In the genomic region with DNA sequence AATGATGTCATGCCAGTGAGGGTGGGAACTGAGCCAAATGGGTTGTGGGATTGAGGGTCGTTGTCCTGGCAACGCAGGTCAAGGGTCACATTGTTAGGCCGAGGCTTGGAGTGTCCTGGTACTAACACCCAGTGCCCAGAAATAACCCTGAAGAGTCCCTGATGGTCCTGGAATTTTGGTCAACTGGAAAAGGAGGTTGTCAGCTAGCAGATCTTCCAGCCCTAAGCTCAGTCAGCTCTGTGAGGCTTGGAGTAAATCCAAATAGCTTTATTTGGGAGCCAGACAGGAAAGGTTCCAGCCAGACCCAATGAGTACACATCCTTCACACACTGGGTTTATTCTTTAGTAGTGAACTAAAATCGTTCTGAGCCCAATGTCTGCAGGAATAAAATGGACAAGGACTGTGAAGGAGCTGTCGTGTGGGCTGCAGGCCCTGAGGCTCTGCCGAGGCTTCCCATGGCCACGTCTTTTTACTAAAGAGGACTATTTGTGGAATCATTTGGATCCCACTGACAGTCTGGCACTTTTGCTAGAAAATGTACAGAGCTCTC, we compare ENCODE assay signal across 8 mouse cellular contexts.
DNase-seq lines count a peak whose midpoint lies in the region; ATAC-seq lines count a peak whose summit lies in the region.

No protein-coding gene starts in this region.

- H3K27ac ChIP-seq in heart, embryonic 12.5 days (ENCODE audit: poor library complexity, severe bottlenecking) = peak overlapping the region; percentile 73
- peak overlapping the region; percentile 42; the same call in 1 of the 2 replicates for H3K27ac ChIP-seq in kidney, embryonic 14.5 days (ENCODE audit: low read depth, low read length)

- no peaks in the 10 kb centered on the region for H3K27me3 ChIP-seq in heart, embryonic 12.5 days (replicated peaks)
- no peaks in the 10 kb centered on the region for H3K27me3 ChIP-seq in kidney, embryonic 14.5 days (ENCODE audit: control insufficient read depth, insufficient read depth, low read length)

- H3K4me2 ChIP-seq in heart, embryonic 12.5 days = 0 out of 2 replicates have a peak overlapping the region, but pooled peaks have one; percentile 6
- H3K4me2 ChIP-seq in kidney, embryonic 14.5 days (replicated peaks; ENCODE audit: low read depth, low read length) = no peak overlapping the region

- ATAC-seq in heart, embryonic 12.5 days (ENCODE audit: insufficient number of reproducible peaks, low FRiP score) = no peak
- no peak for ATAC-seq in kidney, embryonic 14.5 days (ENCODE audit: low FRiP score, low TSS enrichment)
- ATAC-seq in megakaryocyte-erythroid progenitor cell, adult 5-6 weeks (replicated peaks; ENCODE audit: low FRiP score, low TSS enrichment, poor library complexity, severe bottlenecking) = no peak

- no peaks in the 10 kb centered on the region for H3K36me3 ChIP-seq in heart, embryonic 12.5 days
- H3K36me3 ChIP-seq in kidney, embryonic 14.5 days (ENCODE audit: control insufficient read depth, insufficient read depth, low read length) = no peaks in the 10 kb centered on the region

- intact Hi-C loops in left cerebral cortex, postnatal 4 days (cut with DNase I) = no loop called here

- H3K4me1 ChIP-seq in heart, embryonic 12.5 days (replicated peaks) = peaks cover 37% of the 10 kb centered on the region
- H3K4me1 ChIP-seq in kidney, embryonic 14.5 days (ENCODE audit: control insufficient read depth, insufficient read depth, low read length) = peaks cover 12% of the 10 kb centered on the region; the same call in 1 of the 2 replicates

- no peaks in the 10 kb centered on the region for H3K9me3 ChIP-seq in heart, embryonic 12.5 days (replicated peaks)
- no peaks in the 10 kb centered on the region for H3K9me3 ChIP-seq in kidney, embryonic 14.5 days (ENCODE audit: control insufficient read depth, low read length)

- WGBS in heart, embryonic 12.5 days = 33% methylated on average over 7 of the region's 7 CpGs
- 69% methylated on average over 7 of the region's 7 CpGs for whole genome bisulfite sequencing in kidney, embryonic 14.5 days

- peak; percentile 25 for DNase-seq in MN1 (ENCODE audit: low spot score)
- peak; percentile 6 to 7 for DNase-seq in cerebellum, adult 18-20 months
- peak; percentile 56 for DNase-seq in left cerebral cortex, postnatal 4 days
- peak; percentile 40 for DNase-seq in retina, postnatal 1 day
- DNase-seq in spleen, postnatal 4 days (ENCODE audit: low spot score in 2 of 2) = no peak

- no peak overlapping the region for H3K9ac ChIP-seq in heart, embryonic 12.5 days
- no peak overlapping the region for H3K9ac ChIP-seq in kidney, embryonic 14.5 days (ENCODE audit: low read depth, low read length)

- no peak overlapping the region for H3K4me3 ChIP-seq in heart, embryonic 12.5 days
- H3K4me3 ChIP-seq in kidney, embryonic 14.5 days (ENCODE audit: low read length) = no peak overlapping the region

Comparison
In these comparisons a context has a peak if more than half of its experiments do, and no peak if none do; other contexts are left out.
1. DNase-seq: peak in MN1 (single experiment), cerebellum, adult 18-20 months (2 of 2), left cerebral cortex, postnatal 4 days (single experiment) and retina, postnatal 1 day (single experiment); none in spleen, postnatal 4 days (0 of 2).